Mouse (Mus musculus): ENCODE measurements around the gene Stx8.
A peak's percentile ranks its signal among the peaks of the same experiment; 100 is the strongest.

Gene Stx8

GRCm38 (mm10) chr11:68086221-68086620 is 120.2 kb downstream of the Stx8 start:
- no peak for DNase-seq (ENCODE audit: low spot score in 2 of 2)

GRCm38 (mm10) chr11:68089426-68089825 is 123.4 kb downstream of the Stx8 start:
- DNase-seq (ENCODE audit: low spot score in 2 of 2): no peak

- no peak for DNase-seq (ENCODE audit: low spot score in 2 of 2)
Measured at GRCm38 (mm10) chr11:68089885-68090592, 124.0 kb downstream of the Stx8 start.

- no peak for DNase-seq (ENCODE audit: low spot score in 2 of 2)
Measured at GRCm38 (mm10) chr11:68091975-68092759, 126.2 kb downstream of the Stx8 start.

GRCm38 (mm10) chr11:68101598-68101997 is 135.6 kb downstream of the Stx8 start:
- no peak for DNase-seq (ENCODE audit: low spot score in 2 of 2)

- DNase-seq (ENCODE audit: low spot score in 2 of 2): no peak
Measured at GRCm38 (mm10) chr11:68103480-68103879, 137.5 kb downstream of the Stx8 start.

- no peak for DNase-seq (ENCODE audit: low spot score in 2 of 2)
Measured at GRCm38 (mm10) chr11:68106053-68106452, 140.1 kb downstream of the Stx8 start.

- DNase-seq (ENCODE audit: low spot score in 2 of 2): no peak
Measured at GRCm38 (mm10) chr11:68113454-68114100, 147.6 kb downstream of the Stx8 start.

- no peak for DNase-seq (ENCODE audit: low spot score in 2 of 2)
Measured at GRCm38 (mm10) chr11:68114202-68114601, 148.2 kb downstream of the Stx8 start.

GRCm38 (mm10) chr11:68116157-68116556 is 150.2 kb downstream of the Stx8 start:
- no peak for DNase-seq (ENCODE audit: low spot score in 2 of 2)

- no peak for DNase-seq (ENCODE audit: low spot score in 2 of 2)
Measured at GRCm38 (mm10) chr11:68117878-68118660, 152.1 kb downstream of the Stx8 start.

GRCm38 (mm10) chr11:68118679-68119078 is 152.7 kb downstream of the Stx8 start:
- no peak for DNase-seq (ENCODE audit: low spot score in 2 of 2)

GRCm38 (mm10) chr11:68119136-68119535 is 153.1 kb downstream of the Stx8 start:
- DNase-seq (ENCODE audit: low spot score in 2 of 2): no peak

- no peak for DNase-seq (ENCODE audit: low spot score in 2 of 2)
Measured at GRCm38 (mm10) chr11:68121260-68121659, 155.3 kb downstream of the Stx8 start.

GRCm38 (mm10) chr11:68121660-68122059 is 155.7 kb downstream of the Stx8 start:
- no peak for DNase-seq (ENCODE audit: low spot score in 2 of 2)

GRCm38 (mm10) chr11:68126071-68126470 is 160.1 kb downstream of the Stx8 start:
- DNase-seq (ENCODE audit: low spot score in 2 of 2): no peak

GRCm38 (mm10) chr11:68134494-68134893 is 168.5 kb downstream of the Stx8 start:
- no peak for DNase-seq (ENCODE audit: low spot score in 2 of 2)

GRCm38 (mm10) chr11:68135350-68135749 is 169.4 kb downstream of the Stx8 start:
- no peak for DNase-seq (ENCODE audit: low spot score in 2 of 2)

- DNase-seq (ENCODE audit: low spot score in 2 of 2): peak in 1 of 2 experiments; percentile 7
Measured at GRCm38 (mm10) chr11:68136687-68137086, 170.7 kb downstream of the Stx8 start.

- no peak for DNase-seq (ENCODE audit: low spot score in 2 of 2)
Measured at GRCm38 (mm10) chr11:68142296-68142695, 176.3 kb downstream of the Stx8 start.

GRCm38 (mm10) chr11:68144235-68145065 is 178.5 kb downstream of the Stx8 start:
- DNase-seq (ENCODE audit: low spot score in 2 of 2): no peak

Data from urinary bladder, postnatal 36 days (tissue).